Mouse (Mus musculus): Measurements from ENCODE around the gene Moap1. TPM values are rescaled to one million over a fixed set of nuclear protein-coding genes. Genes with fewer than 3 reads are reported as not detected.

Gene Moap1
- polyA plus RNA-seq, 1 experiment = 5.9 TPM

GRCm38 (mm10) chr12:102756304-102756703 is 12.8 kb upstream of the Moap1 start:
- Histone ChIP-seq H3K4me2 (ENCODE audit: low read depth) (peak overlapping the region; percentile 89), H3K27me3 (ENCODE audit: control insufficient read depth, insufficient read depth, insufficient read length) (no peaks in the 10 kb centered on the region), H3K4me3 (peak overlapping the region; percentile 85), H3K79me2 (ENCODE audit: control insufficient read depth, insufficient read depth) (peaks cover 79% of the 10 kb centered on the region), H3K36me3 (ENCODE audit: control insufficient read depth, insufficient read depth) (no peaks in the 10 kb centered on the region), H3ac (ENCODE audit: control insufficient read depth, insufficient read length) (no peak overlapping the region)
- TF ChIP-seq REST (IDR thresholded peaks at IDR 0.05; ENCODE audit: insufficient read depth, insufficient read length) = no peak

DNA sequence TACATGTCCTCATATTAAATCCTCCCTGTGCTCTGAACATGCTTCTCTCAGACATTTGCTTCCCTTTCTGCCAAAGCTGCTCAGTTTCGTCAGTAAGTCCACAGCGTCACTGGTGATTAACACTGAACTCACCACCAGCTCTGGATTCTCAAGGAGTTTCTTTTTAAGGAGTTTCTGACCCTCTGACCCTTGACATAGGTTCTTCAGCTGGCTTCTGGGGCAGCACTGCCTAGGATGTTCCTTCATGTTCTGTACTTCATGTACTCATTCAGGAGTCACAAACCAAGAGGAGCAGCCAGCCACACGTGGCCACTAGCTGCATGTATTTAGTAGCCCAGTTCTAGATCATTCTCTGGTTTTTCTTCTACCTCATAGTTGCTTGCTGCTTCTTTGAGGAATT is 4.8 kb upstream of the Moap1 start:
- no peaks in the 10 kb centered on the region for H3K27me3 ChIP-seq (ENCODE audit: control insufficient read depth, insufficient read depth, insufficient read length)
- no peak overlapping the region for H3K4me3 ChIP-seq
- H3ac ChIP-seq (ENCODE audit: control insufficient read depth, insufficient read length) = no peak overlapping the region
- no peaks in the 10 kb centered on the region for H3K36me3 ChIP-seq (ENCODE audit: control insufficient read depth, insufficient read depth)
- TF ChIP-seq CEBPB (IDR thresholded peaks at IDR 0.05; ENCODE audit: insufficient read depth, poor library complexity, severe bottlenecking) = no peak
- no peak for TF ChIP-seq TCF3 (IDR thresholded peaks at IDR 0.05; ENCODE audit: insufficient read length, low read depth)
- TF ChIP-seq USF1 (IDR thresholded peaks at IDR 0.05; ENCODE audit: low read depth) = no peak
- no peak for TF ChIP-seq REST (IDR thresholded peaks at IDR 0.05; ENCODE audit: insufficient read depth, insufficient read length)
- no peak for TF ChIP-seq E2F4 (IDR thresholded peaks at IDR 0.05; ENCODE audit: insufficient read depth)
- no peak for TF ChIP-seq MAX (IDR thresholded peaks at IDR 0.05; ENCODE audit: low read depth)
- no peak for TF ChIP-seq TCF12 (IDR thresholded peaks at IDR 0.05; ENCODE audit: insufficient read depth, poor library complexity, severe bottlenecking)
- TF ChIP-seq MYOD1 (IDR thresholded peaks at IDR 0.05; ENCODE audit: control insufficient read depth in 1 of 3, insufficient read length in 2 of 3, low read depth in 2 of 3) = no peak
- TF ChIP-seq SRF (IDR thresholded peaks at IDR 0.05; ENCODE audit: control insufficient read depth, insufficient read length, low read depth) = no peak
- no peak for TF ChIP-seq POLR2AphosphoS2 (IDR thresholded peaks at IDR 0.05; ENCODE audit: insufficient read length, low read depth)
- TF ChIP-seq MYOG (IDR thresholded peaks at IDR 0.05; ENCODE audit: control insufficient read depth in 1 of 3, insufficient read depth in 1 of 3, insufficient read length in 2 of 3, low read depth in 2 of 3) = no peak
- TF ChIP-seq POLR2A (IDR thresholded peaks at IDR 0.05; ENCODE audit: insufficient read length, low read depth) = no peak
- no peak overlapping the region for H3K4me2 ChIP-seq (ENCODE audit: low read depth)
- H3K79me2 ChIP-seq (ENCODE audit: control insufficient read depth, insufficient read depth) = peaks cover 80% of the 10 kb centered on the region

GRCm38 (mm10) chr12:102744839-102745238 is 1.4 kb upstream of the Moap1 start:
- no peaks in the 10 kb centered on the region for H3K27me3 ChIP-seq (ENCODE audit: control insufficient read depth, insufficient read depth, insufficient read length)

DNA sequence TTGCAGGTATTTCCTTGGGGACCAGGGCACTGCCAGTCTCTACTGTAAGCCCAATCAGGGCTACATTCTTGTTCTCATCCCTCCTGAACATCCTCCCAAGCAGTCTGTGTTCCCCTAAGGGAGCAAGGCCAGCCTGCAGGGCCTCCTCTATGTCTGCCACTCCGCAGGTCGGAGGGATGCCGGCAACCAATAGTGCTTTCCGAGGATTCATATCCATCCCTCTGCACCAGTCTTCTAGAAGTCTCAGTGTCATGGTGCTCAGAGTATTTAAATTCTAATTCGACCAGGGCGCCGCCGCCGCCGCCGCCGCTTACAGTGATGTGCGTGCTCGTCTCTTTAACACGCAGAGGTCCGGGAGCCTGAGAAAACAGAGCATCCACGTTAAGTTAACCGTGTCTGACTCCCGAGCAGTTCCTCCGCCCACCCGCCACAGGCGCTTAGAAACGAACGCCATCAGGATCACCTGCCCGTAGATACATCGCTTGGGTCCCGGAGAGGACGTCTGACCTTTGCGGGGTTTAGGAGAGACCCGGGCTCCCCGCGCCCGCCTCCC is 349 bp downstream of the Moap1 start:
- TF ChIP-seq MYOD1 (IDR thresholded peaks at IDR 0.05; ENCODE audit: control insufficient read depth in 1 of 3, insufficient read length in 2 of 3, low read depth in 2 of 3) (no peak), USF1 (IDR thresholded peaks at IDR 0.05; ENCODE audit: low read depth) (no peak), POLR2AphosphoS2 (IDR thresholded peaks at IDR 0.05; ENCODE audit: insufficient read length, low read depth) (no peak), E2F4 (IDR thresholded peaks at IDR 0.05; ENCODE audit: insufficient read depth) (no peak), MYOG (IDR thresholded peaks at IDR 0.05; ENCODE audit: control insufficient read depth in 1 of 3, insufficient read depth in 1 of 3, insufficient read length in 2 of 3, low read depth in 2 of 3) (no peak), TCF3 (IDR thresholded peaks at IDR 0.05; ENCODE audit: insufficient read length, low read depth) (no peak), SRF (IDR thresholded peaks at IDR 0.05; ENCODE audit: control insufficient read depth, insufficient read length, low read depth) (no peak), POLR2A (IDR thresholded peaks at IDR 0.05; ENCODE audit: insufficient read length, low read depth) (no peak), REST (IDR thresholded peaks at IDR 0.05; ENCODE audit: insufficient read depth, insufficient read length) (no peak), MAX (IDR thresholded peaks at IDR 0.05; ENCODE audit: low read depth) (no peak), TCF12 (IDR thresholded peaks at IDR 0.05; ENCODE audit: insufficient read depth, poor library complexity, severe bottlenecking) (no peak), CEBPB (IDR thresholded peaks at IDR 0.05; ENCODE audit: insufficient read depth, poor library complexity, severe bottlenecking) (no peak)
- H3K27me3 ChIP-seq (ENCODE audit: control insufficient read depth, insufficient read depth, insufficient read length) = no peaks in the 10 kb centered on the region
- H3K79me2 ChIP-seq (ENCODE audit: control insufficient read depth, insufficient read depth) = peaks cover 34% of the 10 kb centered on the region
- H3ac ChIP-seq (ENCODE audit: control insufficient read depth, insufficient read length) = peak overlapping the region; percentile 45
- H3K36me3 ChIP-seq (ENCODE audit: control insufficient read depth, insufficient read depth) = no peaks in the 10 kb centered on the region
- H3K4me2 ChIP-seq (ENCODE audit: low read depth) = peak overlapping the region; percentile 91
- peak overlapping the region; percentile 49 for H3K4me3 ChIP-seq

More at GRCm38 (mm10) chr12:102744839-102745238, 1.4 kb upstream of the Moap1 start:
- H3K36me3 ChIP-seq (ENCODE audit: control insufficient read depth, insufficient read depth) = no peaks in the 10 kb centered on the region
- peak overlapping the region; percentile 49 for H3K4me3 ChIP-seq
- H3K79me2 ChIP-seq (ENCODE audit: control insufficient read depth, insufficient read depth) = peaks cover 50% of the 10 kb centered on the region
- TF ChIP-seq MYOG (IDR thresholded peaks at IDR 0.05; ENCODE audit: control insufficient read depth in 1 of 3, insufficient read depth in 1 of 3, insufficient read length in 2 of 3, low read depth in 2 of 3) (no peak), TCF12 (IDR thresholded peaks at IDR 0.05; ENCODE audit: insufficient read depth, poor library complexity, severe bottlenecking) (no peak), MAX (IDR thresholded peaks at IDR 0.05; ENCODE audit: low read depth) (no peak), USF1 (IDR thresholded peaks at IDR 0.05; ENCODE audit: low read depth) (no peak), MYOD1 (IDR thresholded peaks at IDR 0.05; ENCODE audit: control insufficient read depth in 1 of 3, insufficient read length in 2 of 3, low read depth in 2 of 3) (no peak)
- H3K4me2 ChIP-seq (ENCODE audit: low read depth) = peak overlapping the region; percentile 93
- H3ac ChIP-seq (ENCODE audit: control insufficient read depth, insufficient read length) = no peak overlapping the region

GRCm38 (mm10) chr12:102742056-102742455 is 1.4 kb downstream of the Moap1 start:
- Histone ChIP-seq H3K79me2 (ENCODE audit: control insufficient read depth, insufficient read depth) (peaks cover 32% of the 10 kb centered on the region), H3K27me3 (ENCODE audit: control insufficient read depth, insufficient read depth, insufficient read length) (no peaks in the 10 kb centered on the region), H3K4me2 (ENCODE audit: low read depth) (no peak overlapping the region), H3ac (ENCODE audit: control insufficient read depth, insufficient read length) (no peak overlapping the region), H3K4me3 (no peak overlapping the region), H3K36me3 (ENCODE audit: control insufficient read depth, insufficient read depth) (no peaks in the 10 kb centered on the region)
- no peak for TF ChIP-seq E2F4 (IDR thresholded peaks at IDR 0.05; ENCODE audit: insufficient read depth)
- no peak for TF ChIP-seq REST (IDR thresholded peaks at IDR 0.05; ENCODE audit: insufficient read depth, insufficient read length)
- no peak for TF ChIP-seq TCF3 (IDR thresholded peaks at IDR 0.05; ENCODE audit: insufficient read length, low read depth)
- no peak for TF ChIP-seq POLR2A (IDR thresholded peaks at IDR 0.05; ENCODE audit: insufficient read length, low read depth)
- TF ChIP-seq USF1 (IDR thresholded peaks at IDR 0.05; ENCODE audit: low read depth) = no peak
- TF ChIP-seq MYOG (IDR thresholded peaks at IDR 0.05; ENCODE audit: control insufficient read depth in 1 of 3, insufficient read depth in 1 of 3, insufficient read length in 2 of 3, low read depth in 2 of 3) = no peak
- TF ChIP-seq CEBPB (IDR thresholded peaks at IDR 0.05; ENCODE audit: insufficient read depth, poor library complexity, severe bottlenecking) = no peak
- TF ChIP-seq MYOD1 (IDR thresholded peaks at IDR 0.05; ENCODE audit: control insufficient read depth in 1 of 3, insufficient read length in 2 of 3, low read depth in 2 of 3) = no peak
- TF ChIP-seq MAX (IDR thresholded peaks at IDR 0.05; ENCODE audit: low read depth) = no peak
- TF ChIP-seq POLR2AphosphoS2 (IDR thresholded peaks at IDR 0.05; ENCODE audit: insufficient read length, low read depth) = no peak
